Mouse (Mus musculus) large intestine, adult 2 months (tissue): ENCODE measurements around the gene Nrgn. TPM values are rescaled to one million over a fixed set of nuclear protein-coding genes. Genes with fewer than 3 reads are reported as not detected.

ENCODE experiments used
- polyA plus RNA-seq: library from polyadenylated mRNA; depleted of rRNA; stranded (reverse); fragments of >200 nt; gene quantifications from 2 replicates; pipeline ENCODE4 v1.2.3, GENCODE M21; 2012; rRNA removed

The Nrgn gene
- polyA plus RNA-seq, 1 experiment = 2.9 TPM

Other genes with a start within 250 kb of the Nrgn start
- gene Ccdc15, start 204.5 kb downstream of the Nrgn start, polyA plus RNA-seq = 0.43 and 0.60 TPM in 2 replicates
- 0.25 and 0.27 TPM in 2 replicates for gene Hepacam, start 185.6 kb downstream of the Nrgn start, polyA plus RNA-seq
- 6.5 and 8.2 TPM in 2 replicates for gene Robo4, start 151.0 kb downstream of the Nrgn start, polyA plus RNA-seq
- 0.21 and 0.44 TPM in 2 replicates for gene Robo3, start 119.7 kb downstream of the Nrgn start, polyA plus RNA-seq
- gene Msantd2, start 63.6 kb downstream of the Nrgn start, polyA plus RNA-seq = 6.3 and 11.2 TPM in 2 replicates
- 15.3 and 18.6 TPM in 2 replicates for gene Esam, start 24.8 kb downstream of the Nrgn start, polyA plus RNA-seq
- gene Vsig2, start 13.6 kb downstream of the Nrgn start, polyA plus RNA-seq = 2.3 and 2.6 TPM in 2 replicates
- gene Siae, start 2.8 kb upstream of the Nrgn start, polyA plus RNA-seq = 7.7 and 15.0 TPM in 2 replicates
- gene Spa17, start 60.8 kb upstream of the Nrgn start, polyA plus RNA-seq = 0.30 and 0.60 TPM in 2 replicates
- 80.7 and 81.6 TPM in 2 replicates for gene Tbrg1, start 104.4 kb upstream of the Nrgn start, polyA plus RNA-seq
- gene Panx3, start 116.3 kb upstream of the Nrgn start, polyA plus RNA-seq = not detected in 2 replicates
- not detected in 2 replicates for gene Olfr160, start 163.3 kb upstream of the Nrgn start, polyA plus RNA-seq
- gene Olfr874, start 192.2 kb upstream of the Nrgn start, polyA plus RNA-seq = not detected in 2 replicates
- gene Olfr875, start 219.0 kb upstream of the Nrgn start, polyA plus RNA-seq = not detected in 2 replicates